In genomic region chr7:145284293-145284692, GRCm38 (mm10) we compare ENCODE assay signal across 9 mouse cellular contexts. TPM values are rescaled to one million over a fixed set of nuclear protein-coding genes. Genes with fewer than 3 reads are reported as not detected.
DNase-seq lines count a peak whose midpoint lies in the region; ATAC-seq and TF ChIP-seq lines count a peak whose summit lies in the region.
"Had no signal": no experiment of that assay in that cellular context is flagged by ENCODE, and none has a peak within 500 bp of the region (broad histone marks: within the 10 kb centered on the region; RNA-seq: fewer than 3 reads in every experiment).

No protein-coding gene starts in this region.

- no peak overlapping the region for H3K4me2 ChIP-seq in forebrain, postnatal 0 days (ENCODE audit: low read depth)
- H3K4me2 ChIP-seq in intestine, embryonic 16.5 days (ENCODE audit: low read depth, low read length) = peak overlapping the region; percentile 53
- peak overlapping the region; percentile 65; the same call in 1 of the 2 replicates for H3K4me2 ChIP-seq in midbrain, embryonic 11.5 days

- ATAC-seq in forebrain, postnatal 0 days = no peak
- ATAC-seq in intestine, embryonic 16.5 days = peak; percentile 19
- no peak for ATAC-seq in midbrain, embryonic 11.5 days (ENCODE audit: low FRiP score)
- ATAC-seq in erythroid progenitor cell, adult 5-6 weeks (replicated peaks; ENCODE audit: low FRiP score, poor library complexity, severe bottlenecking) = no peak

- H3K4me1 ChIP-seq in forebrain, embryonic 10.5 days = peaks cover 38% of the 10 kb centered on the region
- peaks cover 5% of the 10 kb centered on the region; the same call in 1 of the 2 replicates for H3K4me1 ChIP-seq in forebrain, postnatal 0 days (ENCODE audit: insufficient read depth)
- peaks cover 10% of the 10 kb centered on the region for H3K4me1 ChIP-seq in brown adipose tissue, adult 24 weeks (ENCODE audit: control insufficient read depth, insufficient read depth, insufficient read length, low read length)
- peaks cover 22% of the 10 kb centered on the region for H3K4me1 ChIP-seq in intestine, embryonic 16.5 days (ENCODE audit: control insufficient read depth, insufficient read depth, low read length)
- peaks cover 5% of the 10 kb centered on the region for H3K4me1 ChIP-seq in midbrain, embryonic 11.5 days (ENCODE audit: control insufficient read depth, insufficient read depth, low read length)

- WGBS in forebrain, embryonic 10.5 days = 66% methylated on average over 3 of the region's 3 CpGs
- WGBS in forebrain, postnatal 0 days = 57% methylated on average over 3 of the region's 3 CpGs
- 33% methylated on average over 3 of the region's 3 CpGs for WGBS in intestine, embryonic 16.5 days
- 73% methylated on average over 3 of the region's 3 CpGs for WGBS in midbrain, embryonic 11.5 days

- H3K4me3 ChIP-seq in forebrain, embryonic 10.5 days = peak overlapping the region; percentile 61
- H3K4me3 ChIP-seq in forebrain, postnatal 0 days (ENCODE audit: low read depth, low read length) = no peak overlapping the region
- H3K4me3 ChIP-seq in brown adipose tissue, adult 24 weeks (ENCODE audit: insufficient read depth, low read depth, low read length) = peak overlapping the region; percentile 30
- H3K4me3 ChIP-seq in intestine, embryonic 16.5 days (ENCODE audit: low read length) = peak overlapping the region; percentile 54
- H3K4me3 ChIP-seq in midbrain, embryonic 11.5 days (ENCODE audit: low read depth, low read length) = peak overlapping the region; percentile 38; the same call in 1 of the 2 replicates

- H3K9ac ChIP-seq in forebrain, postnatal 0 days = no peak overlapping the region
- no peak overlapping the region for H3K9ac ChIP-seq in intestine, embryonic 16.5 days (ENCODE audit: low read depth, low read length)
- H3K9ac ChIP-seq in midbrain, embryonic 11.5 days (ENCODE audit: low read length) = no peak overlapping the region; the same call in 1 of the 2 replicates

- H3K9me3 ChIP-seq in forebrain, embryonic 10.5 days = no peaks in the 10 kb centered on the region
- H3K9me3 ChIP-seq in forebrain, postnatal 0 days (ENCODE audit: low read length) = no peaks in the 10 kb centered on the region
- H3K9me3 ChIP-seq in intestine, embryonic 16.5 days (ENCODE audit: control insufficient read depth, low read length) = no peaks in the 10 kb centered on the region
- H3K9me3 ChIP-seq in midbrain, embryonic 11.5 days (ENCODE audit: control insufficient read depth, low read length) = no peaks in the 10 kb centered on the region

- H3K36me3 ChIP-seq in forebrain, embryonic 10.5 days (replicated peaks) = peaks cover 10% of the 10 kb centered on the region
- no peaks in the 10 kb centered on the region for H3K36me3 ChIP-seq in forebrain, postnatal 0 days (ENCODE audit: insufficient read depth)
- peaks cover 7% of the 10 kb centered on the region; the same call in 1 of the 2 replicates for H3K36me3 ChIP-seq in intestine, embryonic 16.5 days (ENCODE audit: control insufficient read depth, insufficient read depth, low read length)
- no peaks in the 10 kb centered on the region for H3K36me3 ChIP-seq in midbrain, embryonic 11.5 days (ENCODE audit: control insufficient read depth, insufficient read depth, low read length)

- no peak for DNase-seq in forebrain, embryonic 10.5 days (ENCODE audit: extremely low spot score, low spot score)
- DNase-seq in forebrain, postnatal 0 days = no peak
- no peak for DNase-seq in midbrain, embryonic 11.5 days (ENCODE audit: low spot score, missing footprints)
- no peak for DNase-seq in right cerebral cortex, postnatal 25 days
- no peak for DNase-seq in left cerebral cortex, adult 11 months (ENCODE audit: low spot score)

- no peak for TF ChIP-seq CTCF in forebrain, postnatal 0 days (IDR thresholded peaks at IDR 0.05; ENCODE audit: low read depth)

- H3K27ac ChIP-seq in forebrain, embryonic 10.5 days = peak overlapping the region; percentile 22; the same call in 1 of the 2 replicates
- H3K27ac ChIP-seq in forebrain, postnatal 0 days (ENCODE audit: low read depth, low read length) = no peak overlapping the region
- peak overlapping the region; percentile 56; the same call in 1 of the 2 replicates for H3K27ac ChIP-seq in brown adipose tissue, adult 24 weeks (replicated peaks; ENCODE audit: low read depth, low read length)
- peak overlapping the region; percentile 70 for H3K27ac ChIP-seq in intestine, embryonic 16.5 days (ENCODE audit: low read length)
- H3K27ac ChIP-seq in midbrain, embryonic 11.5 days (ENCODE audit: low read depth, low read length) = no peak overlapping the region

- no peaks in the 10 kb centered on the region for H3K27me3 ChIP-seq in forebrain, embryonic 10.5 days (ENCODE audit: poor library complexity, severe bottlenecking)
- no peaks in the 10 kb centered on the region for H3K27me3 ChIP-seq in forebrain, postnatal 0 days (ENCODE audit: insufficient read depth, low read length)
- no peaks in the 10 kb centered on the region for H3K27me3 ChIP-seq in intestine, embryonic 16.5 days (replicated peaks; ENCODE audit: control insufficient read depth, insufficient read depth, low read length)
- no peaks in the 10 kb centered on the region for H3K27me3 ChIP-seq in midbrain, embryonic 11.5 days (ENCODE audit: control insufficient read depth, insufficient read depth, low read length)

RNA-seq across cellular contexts. Expression of gene Tpcn2, which starts 0.5 kb away (rescaled TPM):
- 5.1 and 5.9 TPM in 2 replicates for polyA plus RNA-seq in forebrain, embryonic 10.5 days (2016; fragmentation: Nextera tagmentation; extraction: Ambion mirVana)
- total RNA-seq in forebrain, postnatal 0 days (2014; rRNA removed) = 2.5 and 2.9 TPM in 2 replicates
- 1.2 and 1.3 TPM in 2 replicates for polyA plus RNA-seq in forebrain, postnatal 0 days (2015; fragmentation: Nextera tagmentation; extraction: Ambion mirVana)
- polyA plus RNA-seq in brown adipose tissue, adult 24 weeks (2012; ENCODE audit: insufficient read depth, insufficient read length, missing spikeins) = 4.3 and 6.6 TPM in 2 replicates
- 8.9 and 9.1 TPM in 2 replicates for polyA plus RNA-seq in intestine, embryonic 16.5 days (2015; fragmentation: Nextera tagmentation; extraction: Ambion mirVana)
- polyA plus RNA-seq in midbrain, embryonic 11.5 days (2014; fragmentation: Nextera tagmentation; extraction: Ambion mirVana) = 1.5 and 1.9 TPM in 2 replicates
- total RNA-seq in erythroid progenitor cell, adult 5-6 weeks (2015; ENCODE audit: low replicate concordance) = 1.4 and 8.0 TPM in 2 replicates
- total RNA-seq in erythroid progenitor cell, adult 5-6 weeks (2017; ENCODE audit: low replicate concordance) = 3.2 TPM in 1 of 2 replicates, not detected in the other

RNA-seq across cellular contexts. Expression of gene Mrgprf, which starts 16.3 kb away (rescaled TPM):
- 0.07 and 0.09 TPM in 2 replicates for polyA plus RNA-seq in forebrain, embryonic 10.5 days (2016; fragmentation: Nextera tagmentation; extraction: Ambion mirVana)
- 2.4 and 4.4 TPM in 2 replicates for total RNA-seq in forebrain, postnatal 0 days (2014; rRNA removed)
- 3.4 and 3.7 TPM in 2 replicates for polyA plus RNA-seq in forebrain, postnatal 0 days (2015; fragmentation: Nextera tagmentation; extraction: Ambion mirVana)
- 1.5 and 1.8 TPM in 2 replicates for polyA plus RNA-seq in brown adipose tissue, adult 24 weeks (2012; ENCODE audit: insufficient read depth, insufficient read length, missing spikeins)
- 2.2 and 2.5 TPM in 2 replicates for polyA plus RNA-seq in intestine, embryonic 16.5 days (2015; fragmentation: Nextera tagmentation; extraction: Ambion mirVana)
- 0.51 and 0.87 TPM in 2 replicates for polyA plus RNA-seq in midbrain, embryonic 11.5 days (2014; fragmentation: Nextera tagmentation; extraction: Ambion mirVana)
- total RNA-seq in erythroid progenitor cell, adult 5-6 weeks (2015; ENCODE audit: low replicate concordance) = not detected in 2 replicates
- not detected in 2 replicates for total RNA-seq in erythroid progenitor cell, adult 5-6 weeks (2017; ENCODE audit: low replicate concordance)
- total RNA-seq: hematopoietic stem cell, adult 5-6 weeks had no signal

RNA-seq across cellular contexts. Expression of gene Mrgprd, which starts 30.3 kb away (rescaled TPM):
- not detected in 2 replicates for polyA plus RNA-seq in forebrain, embryonic 10.5 days (2016; fragmentation: Nextera tagmentation; extraction: Ambion mirVana)
- total RNA-seq in forebrain, postnatal 0 days (2014; rRNA removed) = not detected in 2 replicates
- not detected in 2 replicates for polyA plus RNA-seq in forebrain, postnatal 0 days (2015; fragmentation: Nextera tagmentation; extraction: Ambion mirVana)
- not detected in 2 replicates for polyA plus RNA-seq in brown adipose tissue, adult 24 weeks (2012; ENCODE audit: insufficient read depth, insufficient read length, missing spikeins)
- polyA plus RNA-seq in intestine, embryonic 16.5 days (2015; fragmentation: Nextera tagmentation; extraction: Ambion mirVana) = not detected in 2 replicates
- polyA plus RNA-seq in midbrain, embryonic 11.5 days (2014; fragmentation: Nextera tagmentation; extraction: Ambion mirVana) = not detected in 2 replicates
- not detected in 2 replicates for total RNA-seq in erythroid progenitor cell, adult 5-6 weeks (2015; ENCODE audit: low replicate concordance)
- not detected in 2 replicates for total RNA-seq in erythroid progenitor cell, adult 5-6 weeks (2017; ENCODE audit: low replicate concordance)
- total RNA-seq: hematopoietic stem cell, adult 5-6 weeks had no signal

Comparison
In these comparisons a context has a peak if more than half of its experiments do, and no peak if none do; other contexts are left out.
1. H3K27ac ChIP-seq: peak in forebrain, embryonic 10.5 days (single experiment), brown adipose tissue, adult 24 weeks (single experiment) and intestine, embryonic 16.5 days (single experiment); none in forebrain, postnatal 0 days (single experiment) and midbrain, embryonic 11.5 days (single experiment).